Mouse (Mus musculus): Measurements from ENCODE around the gene Utf1. TPM values are rescaled to one million over a fixed set of nuclear protein-coding genes. Genes with fewer than 3 reads are reported as not detected.

The Utf1 gene
- polyA plus RNA-seq, 1 experiment from 2014 or later: not detected

DNA sequence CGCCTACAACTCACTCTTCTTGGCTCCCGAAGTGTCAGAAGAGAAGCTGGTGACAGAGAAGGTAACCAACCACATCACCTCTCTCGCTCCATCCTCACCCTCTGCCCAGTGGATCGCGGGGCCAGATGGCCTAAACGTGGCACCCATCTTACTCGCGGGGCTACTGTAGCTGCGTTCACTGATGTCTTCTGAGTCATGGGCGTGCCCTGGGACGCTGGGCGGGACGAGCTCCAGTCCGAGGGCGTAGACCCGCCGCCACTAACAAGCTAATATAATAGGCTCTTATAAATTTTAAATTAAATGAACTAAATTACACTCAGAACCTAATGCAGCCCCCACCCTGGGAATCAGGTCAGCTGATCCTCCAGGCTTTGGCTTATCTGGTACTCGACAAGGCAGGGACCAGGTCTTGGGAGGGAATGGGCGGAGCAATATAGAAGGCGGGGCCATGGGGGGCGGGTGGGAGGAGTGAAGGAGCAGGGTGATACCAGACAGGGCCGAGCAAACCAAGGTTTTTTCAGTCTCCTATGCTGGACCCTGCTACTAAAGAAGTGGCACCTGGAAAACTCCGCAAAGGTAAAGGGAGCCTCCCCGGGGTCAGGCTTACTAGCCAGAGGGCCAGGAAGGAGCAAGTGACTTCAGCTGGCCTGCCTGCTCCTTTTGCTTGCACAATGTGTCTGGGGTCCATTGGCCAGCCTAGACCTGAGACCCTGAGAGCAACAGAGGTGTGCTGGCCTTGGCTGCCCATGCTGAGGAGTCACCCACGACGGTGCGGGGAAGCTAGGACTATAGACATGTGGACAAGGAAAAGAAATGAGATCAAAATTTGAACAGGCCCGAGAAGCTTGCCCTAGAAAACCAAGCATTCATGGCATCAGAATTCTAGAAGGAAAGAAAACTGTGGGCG lies 29.2 kb upstream of the Utf1 start:
- 22% methylated on average over 27 of the region's 29 CpGs for WGBS (ENCODE audit: missing documents)
- H3K4me3 ChIP-seq (ENCODE audit: inconsistent target): no peak overlapping the region
- H3K79me2 ChIP-seq (ENCODE audit: inconsistent target): no peaks in the 10 kb centered on the region
- H3K36me3 ChIP-seq (ENCODE audit: inconsistent target): no peaks in the 10 kb centered on the region
- H3K27ac ChIP-seq: no peak overlapping the region

DNA sequence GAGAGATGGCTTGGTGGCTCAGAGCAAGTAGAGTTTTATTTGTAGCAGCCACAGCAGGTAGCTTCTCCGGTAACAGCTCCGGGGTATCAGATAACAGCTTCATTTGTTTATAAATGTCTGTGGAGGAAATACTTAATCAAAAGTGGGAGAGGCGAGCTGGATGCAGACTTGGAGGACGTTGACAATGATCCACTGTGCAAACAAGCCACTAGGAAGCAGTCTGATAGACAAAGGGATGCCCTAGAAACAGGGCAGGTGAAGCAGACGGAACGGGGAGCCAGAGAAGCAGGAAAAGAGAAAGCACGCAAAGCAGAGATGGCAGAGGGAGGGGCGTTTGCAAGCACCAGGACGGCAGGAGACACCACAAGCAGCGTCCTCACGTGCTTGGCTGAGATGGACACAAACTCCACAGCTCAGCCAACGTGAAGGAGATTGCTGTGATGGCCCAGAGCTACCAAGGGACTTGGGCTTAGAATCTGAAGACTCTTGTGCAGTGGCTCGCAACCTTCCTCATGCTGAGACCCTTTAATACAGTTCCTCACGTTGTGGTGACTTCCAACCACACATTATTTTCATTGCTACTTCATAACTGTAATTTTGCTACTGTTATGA lies 27.8 kb upstream of the Utf1 start:
- no peaks in the 10 kb centered on the region for H3K79me2 ChIP-seq (ENCODE audit: inconsistent target)
- H3K4me3 ChIP-seq (ENCODE audit: inconsistent target): no peak overlapping the region
- WGBS (ENCODE audit: missing documents): 20% methylated on average over 14 of the region's 14 CpGs
- H3K27ac ChIP-seq: no peak overlapping the region
- H3K36me3 ChIP-seq (ENCODE audit: inconsistent target): no peaks in the 10 kb centered on the region

DNA sequence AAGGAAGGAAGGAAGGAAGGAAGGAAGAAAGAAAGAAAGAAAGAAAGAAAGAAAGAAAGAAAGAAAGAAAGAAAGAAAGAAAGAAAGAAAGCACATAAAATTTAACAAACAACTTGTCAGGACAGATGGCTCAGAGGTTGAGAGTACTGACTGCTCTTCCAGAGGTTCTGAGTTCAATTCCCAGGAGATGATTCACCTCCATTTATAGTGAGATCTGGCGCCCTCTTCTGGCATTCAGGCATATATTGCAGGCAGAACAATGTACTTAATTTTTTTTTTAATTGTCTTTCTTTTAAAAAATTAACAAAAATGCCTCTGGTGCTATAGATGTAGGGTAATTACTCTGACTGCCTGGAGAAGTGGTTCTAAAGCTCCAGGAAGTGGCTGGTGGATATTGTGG lies 27.2 kb upstream of the Utf1 start:
- H3K36me3 ChIP-seq (ENCODE audit: inconsistent target): no peaks in the 10 kb centered on the region
- no peak overlapping the region for H3K4me3 ChIP-seq (ENCODE audit: inconsistent target)
- no peaks in the 10 kb centered on the region for H3K79me2 ChIP-seq (ENCODE audit: inconsistent target)
- no peak overlapping the region for H3K27ac ChIP-seq
- 0% methylated on average over 1 of the region's 1 CpGs for WGBS (ENCODE audit: missing documents)

DNA sequence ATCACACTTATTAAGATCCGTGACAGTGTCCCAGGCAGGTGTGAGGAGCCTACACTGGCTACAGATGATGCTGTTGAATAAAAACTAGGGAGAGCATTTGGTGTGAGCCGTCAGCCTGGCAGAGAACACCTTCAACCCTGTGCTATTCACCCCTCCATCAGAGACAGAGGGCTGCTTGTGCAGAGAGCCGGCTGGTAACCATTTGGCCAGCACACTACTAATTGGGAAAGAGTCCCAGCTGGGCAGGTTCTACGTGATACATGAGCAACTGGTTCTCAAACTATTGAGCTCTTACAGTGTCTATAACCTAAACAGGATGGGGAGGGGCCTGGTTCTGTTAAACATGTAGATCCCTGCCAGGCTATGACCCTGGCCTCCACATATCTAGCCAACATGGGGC lies 25.3 kb upstream of the Utf1 start:
- Histone ChIP-seq H3K27ac (no peak overlapping the region), H3K79me2 (ENCODE audit: inconsistent target) (no peaks in the 10 kb centered on the region), H3K4me3 (ENCODE audit: inconsistent target) (no peak overlapping the region), H3K36me3 (ENCODE audit: inconsistent target) (no peaks in the 10 kb centered on the region)
- 87% methylated on average over 4 of the region's 4 CpGs for WGBS (ENCODE audit: missing documents)

DNA sequence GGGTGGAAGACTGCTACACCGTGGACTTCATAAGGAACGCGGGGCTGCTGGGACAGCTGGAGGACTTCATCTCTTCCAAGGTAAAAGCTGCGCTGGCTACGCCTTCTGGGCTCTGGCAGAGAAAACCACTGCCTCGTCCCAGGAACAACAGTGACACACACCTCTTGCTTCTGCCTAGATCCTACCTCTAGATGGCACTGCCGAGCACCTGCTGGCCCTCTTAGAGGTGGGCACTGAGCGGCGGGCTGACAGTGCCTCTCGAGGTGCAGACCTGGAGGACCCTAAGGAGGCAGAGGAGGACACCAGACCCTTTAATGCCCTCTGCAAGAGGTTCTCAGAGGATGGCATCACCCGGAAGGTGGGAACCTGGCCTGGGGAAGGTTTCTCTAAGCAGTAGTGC lies 12.9 kb upstream of the Utf1 start:
- 28% methylated on average over 11 of the region's 11 CpGs for WGBS (ENCODE audit: missing documents)
- Histone ChIP-seq H3K36me3 (ENCODE audit: inconsistent target) (no peaks in the 10 kb centered on the region), H3K4me3 (ENCODE audit: inconsistent target) (no peak overlapping the region), H3K79me2 (ENCODE audit: inconsistent target) (no peaks in the 10 kb centered on the region), H3K27ac (no peak overlapping the region)

DNA sequence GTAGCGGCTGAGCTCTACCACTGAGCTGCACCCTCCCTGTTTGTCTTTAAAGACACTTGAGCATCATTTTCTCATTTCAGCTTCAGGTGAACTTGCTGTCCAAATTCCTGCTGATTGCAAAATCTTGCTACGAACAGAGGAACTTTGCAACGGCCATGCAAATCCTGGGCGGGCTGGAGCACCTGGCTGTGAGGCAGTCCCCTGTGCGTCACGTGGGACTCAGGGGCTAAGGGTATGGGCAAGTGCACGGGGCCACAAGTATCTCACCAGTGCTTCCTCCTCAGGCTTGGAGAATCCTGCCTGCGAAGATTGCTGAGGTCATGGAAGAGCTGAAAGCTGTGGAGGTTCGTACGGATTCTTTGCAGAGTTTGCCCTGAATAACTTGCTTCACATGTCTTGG lies 6.9 kb upstream of the Utf1 start:
- Histone ChIP-seq H3K36me3 (ENCODE audit: inconsistent target) (no peaks in the 10 kb centered on the region), H3K79me2 (ENCODE audit: inconsistent target) (no peaks in the 10 kb centered on the region), H3K27ac (no peak overlapping the region), H3K4me3 (ENCODE audit: inconsistent target) (no peak overlapping the region)
- WGBS (ENCODE audit: missing documents): 90% methylated on average over 10 of the region's 10 CpGs

DNA sequence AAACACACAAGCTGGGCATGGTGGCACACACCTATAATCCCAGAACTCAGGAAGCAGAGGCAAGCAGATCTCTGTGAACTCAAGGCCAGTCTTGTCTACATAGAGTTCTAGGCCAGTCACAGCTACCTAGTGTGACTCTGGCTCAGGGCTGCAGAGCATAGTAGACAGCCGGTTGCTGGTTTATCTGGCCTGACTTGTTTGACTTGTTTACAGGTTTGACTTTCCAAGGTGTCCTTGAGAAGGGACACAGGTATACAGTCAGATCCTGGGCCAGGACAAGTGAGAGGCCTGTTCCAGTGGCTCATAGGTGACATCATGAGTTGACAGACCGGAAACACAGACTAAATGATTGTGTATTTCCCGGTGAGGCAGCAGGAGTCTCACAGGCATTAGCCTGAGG lies 6.5 kb upstream of the Utf1 start:
- Histone ChIP-seq H3K79me2 (ENCODE audit: inconsistent target) (no peaks in the 10 kb centered on the region), H3K4me3 (ENCODE audit: inconsistent target) (no peak overlapping the region), H3K27ac (no peak overlapping the region), H3K36me3 (ENCODE audit: inconsistent target) (no peaks in the 10 kb centered on the region)
- 89% methylated on average over 3 of the region's 3 CpGs for WGBS (ENCODE audit: missing documents)

DNA sequence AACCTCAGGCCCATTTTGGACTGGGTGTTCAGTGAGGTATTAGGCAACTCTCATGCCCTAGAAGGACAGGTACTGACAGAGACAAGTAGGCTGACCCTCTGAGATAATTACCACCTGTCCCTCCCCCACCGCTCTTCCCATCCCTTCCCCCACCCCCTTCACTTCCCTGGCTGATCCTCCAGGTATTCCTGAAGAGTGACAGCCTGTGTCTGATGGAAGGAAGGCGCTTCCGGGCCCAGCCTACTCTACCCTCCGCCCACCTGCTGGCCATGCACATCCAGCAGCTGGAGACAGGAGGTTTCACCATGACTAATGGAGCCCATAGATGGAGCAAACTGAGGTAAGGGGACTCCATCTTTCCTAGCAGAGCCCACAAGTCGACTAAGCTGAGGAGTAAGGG lies 5.8 kb upstream of the Utf1 start:
- H3K27ac ChIP-seq: no peak overlapping the region
- WGBS (ENCODE audit: missing documents): 88% methylated on average over 4 of the region's 5 CpGs
- no peaks in the 10 kb centered on the region for H3K79me2 ChIP-seq (ENCODE audit: inconsistent target)
- H3K4me3 ChIP-seq (ENCODE audit: inconsistent target): no peak overlapping the region
- no peaks in the 10 kb centered on the region for H3K36me3 ChIP-seq (ENCODE audit: inconsistent target)

DNA sequence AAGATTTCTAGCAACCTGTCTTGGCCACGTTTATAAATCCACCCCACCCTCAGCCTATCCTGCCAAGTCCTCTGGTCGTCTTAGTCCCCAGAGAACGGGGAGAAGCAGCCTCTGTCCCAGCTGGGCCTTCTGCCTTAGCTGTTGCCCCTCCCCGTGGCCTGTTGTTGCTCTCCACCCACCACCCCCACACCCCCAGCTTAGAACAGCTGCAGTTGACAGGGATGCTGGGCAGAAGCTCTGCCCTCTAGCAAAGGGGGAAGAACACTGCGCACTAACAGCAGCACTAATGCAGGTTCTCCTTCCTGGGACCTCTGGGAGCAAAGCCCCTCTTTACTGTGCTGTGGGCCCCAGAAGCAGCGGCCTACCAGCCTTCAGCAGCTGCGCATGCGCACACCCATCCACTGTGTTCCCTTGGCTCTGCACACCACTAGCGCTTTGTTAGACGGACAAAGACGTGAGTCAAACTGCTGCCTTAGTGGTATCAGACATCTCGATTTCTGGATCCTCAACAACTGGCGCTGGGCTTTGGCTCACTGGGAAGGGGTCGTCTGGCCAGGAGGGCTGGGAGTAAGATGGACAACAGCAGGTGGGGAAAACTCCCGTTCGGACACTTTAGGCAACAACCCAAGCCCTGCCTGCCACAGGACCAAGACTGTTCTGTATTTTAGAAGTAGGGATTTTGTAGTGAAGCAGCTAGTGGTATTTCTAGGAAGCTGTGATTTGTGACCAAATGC lies 2.9 kb upstream of the Utf1 start:
- H3K79me2 ChIP-seq (ENCODE audit: inconsistent target): no peaks in the 10 kb centered on the region
- 77% methylated on average over 11 of the region's 16 CpGs for WGBS (ENCODE audit: missing documents)
- H3K36me3 ChIP-seq (ENCODE audit: inconsistent target): no peaks in the 10 kb centered on the region
- H3K4me3 ChIP-seq (ENCODE audit: inconsistent target): no peak overlapping the region
- no peak overlapping the region for H3K27ac ChIP-seq

DNA sequence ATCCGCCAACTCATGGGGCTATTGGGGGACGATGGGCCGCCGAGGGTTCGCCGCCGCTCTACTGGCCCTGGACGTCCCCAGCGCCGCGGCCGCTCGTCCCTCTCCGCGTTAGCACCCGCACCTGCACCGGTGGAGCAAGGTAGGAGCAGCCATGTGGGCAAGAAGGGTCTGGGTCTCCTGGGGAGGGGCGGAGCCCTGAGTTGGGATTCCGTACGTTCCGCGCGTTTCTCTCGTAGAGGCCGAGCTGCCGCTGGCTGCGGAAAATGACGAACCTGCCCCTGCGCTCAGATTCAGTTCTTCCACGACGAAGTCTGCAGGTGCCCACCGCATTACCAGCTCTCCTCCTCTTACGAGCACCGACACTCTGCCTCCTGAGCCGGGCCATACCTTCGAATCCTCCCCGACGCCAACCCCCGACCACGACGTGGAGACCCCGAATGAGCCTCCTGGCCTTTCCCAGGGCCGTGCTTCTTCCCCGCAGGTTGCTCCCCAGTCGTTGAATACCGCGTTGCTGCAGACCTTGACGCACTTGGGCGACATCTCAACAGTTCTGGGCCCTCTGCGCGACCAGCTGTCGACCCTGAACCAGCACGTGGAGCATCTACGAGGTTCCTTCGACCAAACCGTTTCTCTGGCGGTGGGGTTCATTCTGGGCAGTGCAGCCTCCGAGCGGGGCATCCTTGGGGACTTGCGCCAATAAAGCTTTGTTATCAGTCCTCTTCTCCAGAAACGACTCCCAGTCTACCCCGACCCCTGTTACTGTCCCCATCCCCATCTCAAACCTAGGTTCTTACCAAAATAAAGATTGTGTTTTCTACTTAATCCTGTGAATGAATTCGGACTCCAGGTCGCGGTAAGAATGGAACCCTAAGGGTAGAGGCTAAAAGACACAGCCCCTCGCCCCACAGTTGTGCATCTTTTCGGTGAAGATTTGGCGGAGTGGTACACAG lies 977 bp downstream of the Utf1 start:
- no peaks in the 10 kb centered on the region for H3K79me2 ChIP-seq (ENCODE audit: inconsistent target)
- H3K36me3 ChIP-seq (ENCODE audit: inconsistent target): no peaks in the 10 kb centered on the region
- H3K4me3 ChIP-seq (ENCODE audit: inconsistent target): no peak overlapping the region
- 11% methylated on average over 65 of the region's 68 CpGs for WGBS (ENCODE audit: missing documents)
- no peak overlapping the region for H3K27ac ChIP-seq

DNA sequence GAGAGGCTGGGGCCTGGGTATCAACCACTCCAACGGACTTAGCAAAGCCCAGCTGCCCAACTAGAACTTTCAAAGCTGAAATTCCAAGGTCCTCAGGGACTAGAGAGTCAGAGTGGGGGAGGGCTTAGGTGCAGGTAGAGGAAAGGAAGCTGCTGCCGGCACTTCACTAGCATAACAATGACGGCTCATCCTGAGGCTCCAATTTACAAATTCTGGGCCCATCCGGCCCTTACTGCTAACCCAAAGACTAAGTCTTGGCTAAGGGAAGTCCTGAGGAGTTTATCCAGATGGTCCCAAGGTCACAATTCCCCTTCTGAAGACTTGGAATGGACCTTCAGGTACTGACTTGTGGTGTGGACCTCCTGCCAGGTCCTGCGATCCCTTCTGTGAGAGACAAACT lies 1.9 kb downstream of the Utf1 start:
- H3K27ac ChIP-seq: no peak overlapping the region
- no peaks in the 10 kb centered on the region for H3K36me3 ChIP-seq (ENCODE audit: inconsistent target)
- 82% methylated on average over 5 of the region's 5 CpGs for WGBS (ENCODE audit: missing documents)
- H3K79me2 ChIP-seq (ENCODE audit: inconsistent target): no peaks in the 10 kb centered on the region
- no peak overlapping the region for H3K4me3 ChIP-seq (ENCODE audit: inconsistent target)

DNA sequence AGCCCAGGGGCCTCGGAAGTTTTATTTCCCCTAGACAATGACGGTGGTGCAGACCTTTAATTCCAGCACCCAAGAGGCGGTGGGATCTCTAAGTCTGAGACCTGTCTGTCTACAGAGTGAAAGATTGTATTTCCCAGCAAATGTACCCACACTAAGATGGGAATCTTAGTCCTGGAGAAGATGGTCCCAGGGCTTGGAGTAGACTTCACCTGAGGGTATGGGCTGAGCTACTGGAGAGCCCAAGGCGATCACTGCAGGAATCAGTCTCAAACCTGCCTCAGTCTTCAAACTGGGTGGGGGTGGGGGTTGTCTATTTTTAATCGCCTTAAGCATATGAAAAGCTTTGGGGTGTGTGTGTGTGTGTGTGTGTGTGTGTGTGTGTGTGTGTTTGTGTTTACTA lies 2.4 kb downstream of the Utf1 start:
- H3K27ac ChIP-seq: no peak overlapping the region
- WGBS (ENCODE audit: missing documents): 79% methylated on average over 5 of the region's 5 CpGs
- H3K79me2 ChIP-seq (ENCODE audit: inconsistent target): no peaks in the 10 kb centered on the region
- H3K4me3 ChIP-seq (ENCODE audit: inconsistent target): no peak overlapping the region
- H3K36me3 ChIP-seq (ENCODE audit: inconsistent target): no peaks in the 10 kb centered on the region

DNA sequence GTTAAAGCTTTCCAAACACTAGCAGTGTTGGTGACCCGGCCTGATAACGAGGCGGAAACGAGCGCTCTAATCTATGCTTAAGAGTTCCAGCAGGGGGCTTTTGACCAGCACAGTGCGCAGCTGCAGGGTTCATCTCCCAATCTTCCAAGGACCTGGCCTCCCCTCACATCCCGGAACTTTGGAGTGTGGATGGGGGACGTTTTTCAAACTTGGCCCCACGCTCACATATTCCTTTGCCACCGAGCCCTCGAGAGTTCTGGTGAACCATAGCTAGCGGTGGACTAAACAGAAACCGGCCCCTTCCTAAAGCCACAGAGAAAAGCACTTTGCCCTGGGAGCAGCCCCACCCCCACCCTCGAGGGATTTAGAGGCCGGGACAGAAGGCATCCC lies 6.3 kb downstream of the Utf1 start:
- WGBS (ENCODE audit: missing documents): 4% methylated on average over 14 of the region's 15 CpGs
- peak overlapping the region; percentile 49; the same call in 1 of the 2 replicates for H3K27ac ChIP-seq

More for the DNA sequence above, 6.3 kb downstream of the Utf1 start:
- H3K4me3 ChIP-seq (ENCODE audit: inconsistent target): peak overlapping the region; percentile 86
- H3K36me3 ChIP-seq (ENCODE audit: inconsistent target): no peaks in the 10 kb centered on the region
- H3K79me2 ChIP-seq (ENCODE audit: inconsistent target): no peaks in the 10 kb centered on the region; the same call in 1 of the 2 replicates

All from macrophage (primary cell).